Mouse (Mus musculus) cerebellum, postnatal 14 days (tissue): ENCODE measurements at regions not wholly inside any gene's neighbourhood (a gene's known extent, or its start where the extent isn't known, plus 50 kb on each side); places are given as distances from the start of the nearest gene placed in this dataset.

Experiments
- DNase-seq, 2 experiments: peaks; one replicate each; pipeline ENCODE4 v3.0.0; 2021; ENCODE audit warnings: mixed read lengths in 2 of 2

DNA sequence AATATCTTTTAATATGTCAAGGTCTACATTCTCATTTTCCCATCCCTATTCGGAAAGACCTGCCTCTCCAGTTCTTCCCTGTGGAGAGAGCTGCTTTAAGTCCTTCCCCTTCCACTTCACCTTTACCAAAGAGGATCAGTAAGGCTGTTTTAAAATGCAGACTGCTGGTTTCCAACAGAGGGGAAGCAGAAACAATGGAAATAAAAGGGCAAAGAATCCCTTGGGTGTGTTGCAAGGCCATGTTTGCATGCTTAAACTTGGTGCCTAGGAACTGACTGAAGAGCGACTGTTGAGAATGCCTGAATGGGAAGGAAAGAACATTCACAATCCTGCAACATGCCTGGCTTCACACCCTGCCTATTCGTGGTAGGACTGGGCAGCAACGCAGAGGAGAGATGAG is 2759.1 kb upstream of the 5930422O12Rik start:
- no peak for DNase-seq

GRCm38 (mm10) chr8:30677423-30677822 is 2751.1 kb upstream of the 5930422O12Rik start:
- DNase-seq = no peak

GRCm38 (mm10) chr8:30682169-30682568 is 2746.3 kb upstream of the 5930422O12Rik start:
- no peak for DNase-seq

GRCm38 (mm10) chr8:30686539-30686938 is 2742.0 kb upstream of the 5930422O12Rik start:
- no peak for DNase-seq

- DNase-seq = no peak
Measured at GRCm38 (mm10) chr8:30694126-30694525, 2734.4 kb upstream of the 5930422O12Rik start.

GRCm38 (mm10) chr8:30716643-30717042 is 2711.9 kb upstream of the 5930422O12Rik start:
- no peak for DNase-seq

DNA sequence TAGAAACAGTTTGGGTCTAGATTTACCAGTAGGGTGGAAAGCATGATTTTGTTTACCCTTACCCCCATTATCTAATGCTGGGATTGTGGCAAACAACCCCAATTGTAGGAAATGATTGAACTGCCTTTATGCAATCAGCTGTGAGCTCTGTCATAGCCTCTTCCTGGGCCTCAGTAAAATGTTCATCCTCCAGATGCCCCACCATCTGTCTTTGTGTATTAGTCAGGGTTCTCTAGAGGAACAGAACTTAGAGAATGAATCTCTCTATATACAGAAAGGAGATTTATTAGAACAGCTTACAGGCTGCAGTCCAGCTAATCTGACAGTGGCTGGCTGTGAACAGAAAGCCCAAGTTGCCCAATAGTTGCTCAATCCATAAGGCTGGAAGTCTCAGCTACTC is 2698.1 kb upstream of the 5930422O12Rik start:
- DNase-seq = no peak

- no peak for DNase-seq
Measured at GRCm38 (mm10) chr8:30732585-30733253, 2695.8 kb upstream of the 5930422O12Rik start.

GRCm38 (mm10) chr8:30733385-30733784 is 2695.1 kb upstream of the 5930422O12Rik start:
- DNase-seq = no peak

GRCm38 (mm10) chr8:30735338-30735737 is 2693.2 kb upstream of the 5930422O12Rik start:
- DNase-seq = no peak

DNA sequence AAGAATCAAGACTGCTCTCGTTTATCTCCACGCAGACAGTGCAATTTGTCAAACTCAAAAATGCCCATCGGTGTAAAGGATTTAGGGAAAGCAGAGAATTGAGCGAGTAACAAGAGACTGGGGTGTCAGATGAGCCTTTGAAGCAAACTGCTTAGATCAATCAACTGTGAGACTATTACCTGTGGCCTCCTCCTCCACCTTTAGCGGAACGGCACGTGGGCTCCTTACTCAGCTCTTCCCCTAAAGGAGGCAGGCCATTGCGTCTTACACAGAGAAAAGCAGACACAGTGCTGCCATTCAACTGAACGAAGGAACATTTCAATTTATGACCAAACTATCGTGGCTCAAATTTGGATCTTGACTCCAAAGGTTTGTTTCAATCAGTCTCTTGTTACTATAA is 2692.8 kb upstream of the 5930422O12Rik start:
- no peak for DNase-seq

GRCm38 (mm10) chr8:30746874-30747273 is 2681.6 kb upstream of the 5930422O12Rik start:
- DNase-seq = no peak
